Mouse (Mus musculus): ENCODE data around the gene Necab3. TPM values are rescaled to one million over a fixed set of nuclear protein-coding genes. Genes with fewer than 3 reads are reported as not detected.

Gene Necab3
- polyA plus RNA-seq, 1 experiment from 2014 or later = 1.4 TPM

DNA sequence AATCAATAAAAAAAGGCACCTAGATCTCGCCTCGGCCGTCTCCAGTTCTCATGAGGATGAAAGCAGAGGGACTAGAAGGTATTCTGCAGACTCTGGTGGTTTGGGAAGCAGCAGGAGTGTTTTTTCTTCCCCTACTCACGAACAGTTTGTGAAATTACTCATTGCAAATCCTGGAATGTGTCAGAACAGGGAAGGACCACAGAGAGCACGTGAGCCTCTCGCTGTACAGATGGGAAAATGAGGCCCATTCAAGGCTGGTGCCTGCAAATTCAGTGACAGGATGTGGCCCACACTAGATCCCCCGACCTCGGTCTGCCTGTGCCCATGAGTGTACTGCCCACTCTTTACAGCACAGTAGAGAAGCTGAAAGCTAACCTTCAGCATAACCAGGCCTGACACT is 13.3 kb upstream of the Necab3 start:
- Histone ChIP-seq H3K27ac (replicated peaks) (no peak overlapping the region), H3K4me3 (no peak overlapping the region), H3K27me3 (replicated peaks) (no peaks in the 10 kb centered on the region), H3K4me2 (no peak overlapping the region), H3K36me3 (no peaks in the 10 kb centered on the region), H3K4me1 (peaks cover 32% of the 10 kb centered on the region), H3K9ac (no peak overlapping the region), H3K9me3 (no peaks in the 10 kb centered on the region)
- 73% methylated on average over 8 of the region's 8 CpGs for WGBS
- no peak for ATAC-seq (ENCODE audit: extremely low read depth, insufficient number of reproducible peaks, low FRiP score, low TSS enrichment)

- ATAC-seq (ENCODE audit: extremely low read depth, insufficient number of reproducible peaks, low FRiP score, low TSS enrichment) = no peak
- no peaks in the 10 kb centered on the region for H3K27me3 ChIP-seq (replicated peaks)
- H3K4me3 ChIP-seq = no peak overlapping the region
- no peak overlapping the region for H3K27ac ChIP-seq (replicated peaks)
- peaks cover 35% of the 10 kb centered on the region for H3K4me1 ChIP-seq
- H3K9me3 ChIP-seq = no peaks in the 10 kb centered on the region
- no peak overlapping the region for H3K9ac ChIP-seq
- 76% methylated on average over 4 of the region's 4 CpGs for WGBS
- H3K36me3 ChIP-seq = no peaks in the 10 kb centered on the region
- H3K4me2 ChIP-seq = no peak overlapping the region
These were observed 12.6 kb upstream of the Necab3 start for GRCm38 (mm10) chr2:154571266-154571665.

- 63% methylated on average over 4 of the region's 4 CpGs for WGBS
- H3K9me3 ChIP-seq = no peaks in the 10 kb centered on the region
- no peak overlapping the region for H3K4me3 ChIP-seq
- peak overlapping the region; percentile 90 for H3K4me2 ChIP-seq
- H3K27me3 ChIP-seq (replicated peaks) = no peaks in the 10 kb centered on the region
- H3K4me1 ChIP-seq = peaks cover 38% of the 10 kb centered on the region
- peak overlapping the region; percentile 41; the same call in 1 of the 2 replicates for H3K27ac ChIP-seq (replicated peaks)
- ATAC-seq (ENCODE audit: extremely low read depth, insufficient number of reproducible peaks, low FRiP score, low TSS enrichment) = no peak
- no peaks in the 10 kb centered on the region for H3K36me3 ChIP-seq
- H3K9ac ChIP-seq = peak overlapping the region; percentile 79; the same call in 1 of the 2 replicates
These were observed 12.0 kb upstream of the Necab3 start for GRCm38 (mm10) chr2:154570666-154571065.

DNA sequence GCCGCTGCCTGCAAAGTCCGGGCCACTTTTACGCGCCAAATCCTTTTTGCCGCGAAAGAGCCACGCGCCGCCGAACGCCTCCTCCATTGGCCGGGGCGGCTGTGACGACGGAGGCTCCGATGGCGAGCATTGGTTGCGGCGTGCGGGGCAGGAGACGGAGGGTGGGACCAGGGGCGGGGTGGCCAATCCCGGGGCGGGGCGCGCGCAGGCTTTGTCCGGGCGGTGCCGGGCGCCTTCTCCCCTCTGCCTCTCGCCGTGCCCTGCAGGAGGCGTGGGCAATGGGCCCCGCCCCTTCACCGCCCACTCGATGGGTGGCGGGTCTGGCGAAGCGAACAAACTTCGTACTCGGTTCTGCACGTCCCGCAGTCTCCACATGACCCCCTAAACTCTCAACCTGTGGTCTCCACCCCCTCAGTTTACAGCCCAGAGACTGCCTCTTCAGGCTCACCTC is 11.2 kb upstream of the Necab3 start, which contains the start of gene E2f1:
Gene E2f1, minus strand, starts transcription at position 57 of the 451 bp plus-strand sequence.
- Histone ChIP-seq H3K9me3 (no peaks in the 10 kb centered on the region), H3K4me3 (peak within 1 kb of the TSS; percentile 84), H3K4me2 (peak within 1 kb of the TSS; percentile 90), H3K9ac (peak within 1 kb of the TSS; percentile 87), H3K4me1 (peaks cover 39% of the 10 kb centered on the region), H3K27ac (replicated peaks) (peak within 1 kb of the TSS; percentile 77), H3K36me3 (no peaks in the 10 kb centered on the region), H3K27me3 (replicated peaks) (no peaks in the 10 kb centered on the region)
- under 1% methylated on average over 38 of the region's 44 CpGs for WGBS
- ATAC-seq (ENCODE audit: extremely low read depth, insufficient number of reproducible peaks, low FRiP score, low TSS enrichment) = peak; percentile 96

- H3K9ac ChIP-seq = peak overlapping the region; percentile 87
- H3K27ac ChIP-seq (replicated peaks) = peak overlapping the region; percentile 77
- peak; percentile 76 for ATAC-seq (ENCODE audit: extremely low read depth, insufficient number of reproducible peaks, low FRiP score, low TSS enrichment)
- H3K27me3 ChIP-seq (replicated peaks) = no peaks in the 10 kb centered on the region
- H3K36me3 ChIP-seq = no peaks in the 10 kb centered on the region; the same call in 1 of the 2 replicates
- H3K4me1 ChIP-seq = peaks cover 39% of the 10 kb centered on the region
- H3K9me3 ChIP-seq = no peaks in the 10 kb centered on the region
- H3K4me3 ChIP-seq = peak overlapping the region; percentile 84
- WGBS = 0% methylated on average over 63 of the region's 70 CpGs
- H3K4me2 ChIP-seq = peak overlapping the region; percentile 90
These were observed 10.5 kb upstream of the Necab3 start for GRCm38 (mm10) chr2:154569071-154569748.

DNA sequence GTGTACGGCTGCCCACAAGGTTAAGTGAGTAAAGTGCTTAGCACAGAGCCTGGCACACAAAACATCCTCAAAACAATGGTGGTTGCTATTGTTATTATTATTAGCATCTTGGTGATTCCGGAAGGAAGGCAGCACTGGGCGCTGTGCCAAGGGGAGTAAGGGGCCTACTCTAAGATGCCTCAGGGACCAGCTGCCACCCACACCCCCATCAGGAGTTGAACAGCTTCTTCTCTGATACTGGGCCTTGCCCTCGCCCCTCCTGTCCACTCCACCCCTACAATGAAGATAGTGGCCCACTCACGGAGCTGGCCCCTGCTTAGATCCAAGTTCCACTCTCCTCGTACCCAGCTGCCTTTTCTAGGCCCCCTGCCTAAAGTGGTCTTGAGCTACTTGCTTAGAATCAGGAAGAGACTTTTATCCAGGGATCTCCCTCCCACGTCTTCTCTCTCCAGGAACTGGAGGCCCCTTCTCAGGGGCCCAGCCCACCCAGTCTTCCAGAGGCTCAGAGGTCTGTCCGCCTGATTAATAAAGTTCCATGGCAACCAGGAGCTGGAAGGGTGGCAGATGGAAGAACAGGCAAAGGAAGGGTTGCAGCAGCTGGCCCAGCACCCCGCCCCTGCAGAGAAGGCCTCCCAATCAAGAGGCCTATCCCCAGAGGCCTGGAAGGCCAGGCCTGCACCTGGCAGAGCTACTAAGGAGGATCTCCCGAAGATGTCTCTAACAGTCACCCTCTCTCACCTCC is 9.8 kb upstream of the Necab3 start:
- 20% methylated on average over 10 of the region's 10 CpGs for WGBS
- peak overlapping the region; percentile 87 for H3K9ac ChIP-seq
- peak overlapping the region; percentile 77 for H3K27ac ChIP-seq (replicated peaks)
- ATAC-seq (ENCODE audit: extremely low read depth, insufficient number of reproducible peaks, low FRiP score, low TSS enrichment) = no peak
- H3K4me3 ChIP-seq = peak overlapping the region; percentile 84
- H3K9me3 ChIP-seq = no peaks in the 10 kb centered on the region
- peaks cover 7% of the 10 kb centered on the region for H3K36me3 ChIP-seq
- peak overlapping the region; percentile 90 for H3K4me2 ChIP-seq
- H3K27me3 ChIP-seq (replicated peaks) = no peaks in the 10 kb centered on the region
- H3K4me1 ChIP-seq = peaks cover 39% of the 10 kb centered on the region

DNA sequence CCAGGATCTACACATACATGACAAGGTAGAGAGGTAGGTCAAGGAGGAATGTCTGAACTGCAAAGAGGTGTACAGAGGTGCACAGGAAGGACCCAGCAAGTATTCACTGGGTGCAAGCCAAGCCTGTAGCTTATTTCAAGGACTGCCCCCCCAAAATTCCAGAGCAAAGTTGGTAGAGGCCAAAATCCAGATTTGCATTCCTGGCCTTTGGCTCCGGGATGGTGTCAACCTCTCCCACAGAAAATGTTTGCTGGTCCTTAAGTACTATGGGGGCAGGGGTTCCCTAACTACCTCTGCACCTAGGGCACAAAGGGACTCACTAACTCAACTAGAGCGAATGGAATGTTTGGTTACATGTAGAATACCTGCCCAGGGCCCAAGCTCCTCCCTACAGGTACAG is 9.1 kb upstream of the Necab3 start:
- peak overlapping the region; percentile 77 for H3K27ac ChIP-seq (replicated peaks)
- peaks cover 39% of the 10 kb centered on the region for H3K4me1 ChIP-seq
- H3K27me3 ChIP-seq (replicated peaks) = no peaks in the 10 kb centered on the region
- H3K36me3 ChIP-seq = peaks cover 14% of the 10 kb centered on the region
- ATAC-seq (ENCODE audit: extremely low read depth, insufficient number of reproducible peaks, low FRiP score, low TSS enrichment) = no peak
- peak overlapping the region; percentile 90 for H3K4me2 ChIP-seq
- 65% methylated on average over 2 of the region's 2 CpGs for WGBS
- no peaks in the 10 kb centered on the region for H3K9me3 ChIP-seq
- peak overlapping the region; percentile 84 for H3K4me3 ChIP-seq
- peak overlapping the region; percentile 87 for H3K9ac ChIP-seq

- H3K4me3 ChIP-seq = no peak overlapping the region
- no peak overlapping the region for H3K27ac ChIP-seq (replicated peaks)
- WGBS = 61% methylated on average over 8 of the region's 8 CpGs
- H3K9ac ChIP-seq = peak overlapping the region; percentile 9; the same call in 1 of the 2 replicates
- H3K4me2 ChIP-seq = no peak overlapping the region
- H3K9me3 ChIP-seq = no peaks in the 10 kb centered on the region
- H3K36me3 ChIP-seq = peaks cover 22% of the 10 kb centered on the region
- H3K4me1 ChIP-seq = peaks cover 39% of the 10 kb centered on the region
- H3K27me3 ChIP-seq (replicated peaks) = no peaks in the 10 kb centered on the region
- ATAC-seq (ENCODE audit: extremely low read depth, insufficient number of reproducible peaks, low FRiP score, low TSS enrichment) = no peak
These were observed 8.0 kb upstream of the Necab3 start for GRCm38 (mm10) chr2:154566641-154567040.

GRCm38 (mm10) chr2:154565562-154565961 is 6.9 kb upstream of the Necab3 start:
- ATAC-seq (ENCODE audit: extremely low read depth, insufficient number of reproducible peaks, low FRiP score, low TSS enrichment) = no peak
- H3K27ac ChIP-seq (replicated peaks) = no peak overlapping the region
- H3K4me3 ChIP-seq = no peak overlapping the region
- no peaks in the 10 kb centered on the region for H3K9me3 ChIP-seq
- WGBS = 70% methylated on average over 3 of the region's 3 CpGs
- H3K4me1 ChIP-seq = peaks cover 34% of the 10 kb centered on the region
- no peaks in the 10 kb centered on the region for H3K27me3 ChIP-seq (replicated peaks)
- 0 out of 2 replicates have a peak overlapping the region, but pooled peaks have one; percentile 2 for H3K9ac ChIP-seq
- H3K4me2 ChIP-seq = no peak overlapping the region
- peaks cover 33% of the 10 kb centered on the region for H3K36me3 ChIP-seq

- no peak overlapping the region for H3K9ac ChIP-seq
- H3K9me3 ChIP-seq = no peaks in the 10 kb centered on the region
- 84% methylated on average over 22 of the region's 22 CpGs for WGBS
- H3K36me3 ChIP-seq = peaks cover 36% of the 10 kb centered on the region
- no peak for ATAC-seq (ENCODE audit: extremely low read depth, insufficient number of reproducible peaks, low FRiP score, low TSS enrichment)
- no peak overlapping the region for H3K4me2 ChIP-seq
- H3K27me3 ChIP-seq (replicated peaks) = 0 out of 2 replicates have a peak, but pooled peaks cover 7% of the 10 kb centered on the region
- H3K4me3 ChIP-seq = no peak overlapping the region
- H3K4me1 ChIP-seq = peaks cover 38% of the 10 kb centered on the region
- H3K27ac ChIP-seq (replicated peaks) = no peak overlapping the region
These were observed 5.0 kb upstream of the Necab3 start for GRCm38 (mm10) chr2:154563612-154564170.

- no peaks in the 10 kb centered on the region for H3K9me3 ChIP-seq
- H3K27ac ChIP-seq (replicated peaks) = no peak overlapping the region
- no peak for ATAC-seq (ENCODE audit: extremely low read depth, insufficient number of reproducible peaks, low FRiP score, low TSS enrichment)
- H3K4me1 ChIP-seq = peaks cover 46% of the 10 kb centered on the region
- H3K9ac ChIP-seq = no peak overlapping the region
- H3K4me3 ChIP-seq = no peak overlapping the region
- H3K36me3 ChIP-seq = peaks cover 18% of the 10 kb centered on the region
- H3K27me3 ChIP-seq (replicated peaks) = peaks cover 25% of the 10 kb centered on the region
- WGBS = 46% methylated on average over 5 of the region's 5 CpGs
- H3K4me2 ChIP-seq = no peak overlapping the region
These were observed 1.4 kb downstream of the Necab3 start for GRCm38 (mm10) chr2:154557184-154557832.
